17 mouse cellular contexts compared by ENCODE assay signal in genomic region chr16:51520762-51521161, GRCm38 (mm10).
DNase-seq lines count a peak whose midpoint lies in the region; ATAC-seq and TF ChIP-seq lines count a peak whose summit lies in the region.
"Had no signal": no experiment of that assay in that cellular context is flagged by ENCODE, and none has a peak within 500 bp of the region (broad histone marks: within the 10 kb centered on the region; RNA-seq: fewer than 3 reads in every experiment).

No protein-coding gene starts in this region.

- DNase-seq in hindbrain, embryonic 11.5 days (ENCODE audit: low spot score): peak; percentile 48
- DNase-seq in hindbrain, postnatal 0 days (ENCODE audit: low spot score): no peak
- peak; percentile 21 for DNase-seq in embryo, embryonic 10.5 days (ENCODE audit: low spot score)
- peak; percentile 53 for DNase-seq in neural tube, embryonic 11.5 days (ENCODE audit: low spot score)
- DNase-seq in adipocyte (ENCODE audit: low spot score): no peak
- DNase-seq in right cerebral cortex, postnatal 25 days: no peak
- DNase-seq in liver: no peak
- DNase-seq: cerebellum, postnatal 36 days; heart, adult 11 months; kidney, adult 18-20 months; kidney, postnatal 14 days; thymus, postnatal 36 days had no signal

- TF ChIP-seq CTCF in hindbrain, postnatal 0 days (IDR thresholded peaks at IDR 0.05; ENCODE audit: low read depth): no peak

- no peak overlapping the region for H3K4me2 ChIP-seq in hindbrain, embryonic 11.5 days (replicated peaks; ENCODE audit: low read depth, low read length)
- no peak overlapping the region for H3K4me2 ChIP-seq in hindbrain, postnatal 0 days (ENCODE audit: low read depth, low read length)
- 0 out of 2 replicates have a peak overlapping the region, but pooled peaks have one; percentile 45 for H3K4me2 ChIP-seq in hindbrain, embryonic 13.5 days
- H3K4me2 ChIP-seq in neural tube, embryonic 11.5 days (ENCODE audit: low read depth): no peak overlapping the region

- H3K9ac ChIP-seq in hindbrain, embryonic 11.5 days (ENCODE audit: low read depth, low read length): no peak overlapping the region
- no peak overlapping the region for H3K9ac ChIP-seq in hindbrain, postnatal 0 days (replicated peaks; ENCODE audit: low read length)
- no peak overlapping the region for H3K9ac ChIP-seq in hindbrain, embryonic 13.5 days
- no peak overlapping the region for H3K9ac ChIP-seq in neural tube, embryonic 11.5 days (ENCODE audit: low read length)
- H3K9ac ChIP-seq: liver, embryonic 14.5 days had no signal

- no peaks in the 10 kb centered on the region for H3K4me1 ChIP-seq in hindbrain, embryonic 11.5 days (replicated peaks; ENCODE audit: control insufficient read depth, insufficient read depth, low read length)
- no peaks in the 10 kb centered on the region for H3K4me1 ChIP-seq in hindbrain, postnatal 0 days (ENCODE audit: insufficient read depth, low read length)
- H3K4me1 ChIP-seq in hindbrain, embryonic 13.5 days (replicated peaks): peaks cover 27% of the 10 kb centered on the region
- peaks cover 5% of the 10 kb centered on the region for H3K4me1 ChIP-seq in neural tube, embryonic 11.5 days (ENCODE audit: control insufficient read depth, insufficient read depth, low read length)

- H3K4me3 ChIP-seq in hindbrain, embryonic 11.5 days (ENCODE audit: low read depth, low read length): no peak overlapping the region
- H3K4me3 ChIP-seq in hindbrain, postnatal 0 days (ENCODE audit: low read length): no peak overlapping the region
- H3K4me3 ChIP-seq in hindbrain, embryonic 13.5 days: no peak overlapping the region
- H3K4me3 ChIP-seq in neural tube, embryonic 11.5 days (ENCODE audit: low read depth, low read length): no peak overlapping the region
- H3K4me3 ChIP-seq: myocyte had no signal

- no peaks in the 10 kb centered on the region for H3K27me3 ChIP-seq in hindbrain, embryonic 11.5 days (ENCODE audit: control insufficient read depth, insufficient read depth, low read length)
- no peaks in the 10 kb centered on the region for H3K27me3 ChIP-seq in hindbrain, postnatal 0 days (ENCODE audit: insufficient read depth, low read length)
- H3K27me3 ChIP-seq in hindbrain, embryonic 13.5 days: no peaks in the 10 kb centered on the region
- H3K27me3 ChIP-seq in neural tube, embryonic 11.5 days (ENCODE audit: control insufficient read depth, insufficient read depth, low read length): no peaks in the 10 kb centered on the region

- H3K9me3 ChIP-seq in hindbrain, embryonic 11.5 days (ENCODE audit: control insufficient read depth, low read length): no peaks in the 10 kb centered on the region
- no peaks in the 10 kb centered on the region for H3K9me3 ChIP-seq in hindbrain, postnatal 0 days (ENCODE audit: low read length)
- no peaks in the 10 kb centered on the region for H3K9me3 ChIP-seq in hindbrain, embryonic 13.5 days
- H3K9me3 ChIP-seq in neural tube, embryonic 11.5 days (ENCODE audit: control insufficient read depth, low read length): no peaks in the 10 kb centered on the region

- 51% methylated on average over 4 of the region's 4 CpGs for WGBS in hindbrain, embryonic 11.5 days
- 54% methylated on average over 4 of the region's 4 CpGs for WGBS in hindbrain, postnatal 0 days
- WGBS in hindbrain, embryonic 13.5 days: 39% methylated on average over 4 of the region's 4 CpGs
- WGBS in neural tube, embryonic 11.5 days: 62% methylated on average over 4 of the region's 4 CpGs

- H3K36me3 ChIP-seq in hindbrain, embryonic 11.5 days (ENCODE audit: control insufficient read depth, insufficient read depth, low read length): no peaks in the 10 kb centered on the region
- H3K36me3 ChIP-seq in hindbrain, postnatal 0 days (ENCODE audit: insufficient read depth, low read length): no peaks in the 10 kb centered on the region
- H3K36me3 ChIP-seq in hindbrain, embryonic 13.5 days: no peaks in the 10 kb centered on the region
- H3K36me3 ChIP-seq in neural tube, embryonic 11.5 days (ENCODE audit: control insufficient read depth, insufficient read depth, low read length): no peaks in the 10 kb centered on the region

- peak; percentile 83 for ATAC-seq in hindbrain, embryonic 11.5 days (ENCODE audit: low FRiP score)
- ATAC-seq in hindbrain, postnatal 0 days: no peak
- peak; percentile 72 for ATAC-seq in hindbrain, embryonic 13.5 days (ENCODE audit: low FRiP score)
- ATAC-seq in neural tube, embryonic 11.5 days (ENCODE audit: insufficient read depth, low FRiP score, low TSS enrichment): peak; percentile 64
- ATAC-seq: activated CD4-positive, CD25-positive, alpha-beta regulatory T cell, adult 4 months; Patski had no signal

- peak overlapping the region; percentile 24 for H3K27ac ChIP-seq in hindbrain, embryonic 11.5 days (ENCODE audit: low read depth, low read length)
- no peak overlapping the region for H3K27ac ChIP-seq in hindbrain, postnatal 0 days
- H3K27ac ChIP-seq in hindbrain, embryonic 13.5 days: peak overlapping the region; percentile 75
- H3K27ac ChIP-seq in neural tube, embryonic 11.5 days (ENCODE audit: low read depth, low read length): no peak overlapping the region; the same call in 1 of the 2 replicates
- H3K27ac ChIP-seq: liver, embryonic 14.5 days had no signal

Comparison
In these comparisons a context has a peak if more than half of its experiments do, and no peak if none do; other contexts are left out.
1. DNase-seq: peak in hindbrain, embryonic 11.5 days (single experiment), embryo, embryonic 10.5 days (single experiment) and neural tube, embryonic 11.5 days (single experiment); none in hindbrain, postnatal 0 days (single experiment), adipocyte (single experiment), right cerebral cortex, postnatal 25 days (single experiment) and liver (single experiment).
2. H3K27ac ChIP-seq: peak in hindbrain, embryonic 11.5 days (single experiment) and hindbrain, embryonic 13.5 days (single experiment); none in hindbrain, postnatal 0 days (single experiment) and neural tube, embryonic 11.5 days (single experiment).